11 mouse cellular contexts compared by ENCODE assay signal in the genomic region with DNA sequence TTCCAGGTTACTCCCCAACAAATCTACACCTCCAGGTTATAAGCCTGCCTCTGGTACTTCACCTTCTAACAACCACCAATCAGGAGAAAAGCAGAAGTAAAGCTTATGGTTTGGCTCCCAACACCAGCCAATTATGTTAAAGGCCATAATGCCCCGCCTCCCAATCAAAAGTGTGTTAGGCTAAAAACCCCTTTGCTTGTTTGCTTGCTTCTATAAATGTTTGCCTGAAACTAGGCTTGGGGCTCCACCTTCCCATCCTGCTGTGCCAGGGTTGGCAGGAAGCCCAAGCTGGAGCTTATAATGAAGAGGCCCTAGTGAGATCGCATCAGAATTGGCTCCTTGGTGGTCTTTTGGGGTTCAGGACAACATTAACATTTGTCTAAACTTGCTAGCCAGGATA. TPM values are rescaled to one million over a fixed set of nuclear protein-coding genes. Genes with fewer than 3 reads are reported as not detected.
A peak's percentile ranks its signal among the peaks of the same experiment; 100 is the strongest.
DNase-seq lines count a peak whose midpoint lies in the region; ATAC-seq and TF ChIP-seq lines count a peak whose summit lies in the region.
"Had no signal": no experiment of that assay in that cellular context is flagged by ENCODE, and none has a peak within 500 bp of the region (broad histone marks: within the 10 kb centered on the region; RNA-seq: fewer than 3 reads in every experiment).

No protein-coding gene starts in this region.

- H3K27me3 ChIP-seq in hindbrain, postnatal 0 days (ENCODE audit: insufficient read depth, low read length), result no peaks in the 10 kb centered on the region
- no peaks in the 10 kb centered on the region for H3K27me3 ChIP-seq in hindbrain, embryonic 11.5 days (ENCODE audit: control insufficient read depth, insufficient read depth, low read length)
- H3K27me3 ChIP-seq: liver, embryonic 15.5 days had no signal

- ATAC-seq in CD4-positive, CD25-positive, alpha-beta regulatory T cell, adult 4 months, result no peak
- no peak for ATAC-seq in hindbrain, postnatal 0 days
- ATAC-seq in hindbrain, embryonic 11.5 days (ENCODE audit: low FRiP score), result no peak
- no peak for ATAC-seq in megakaryocyte, adult 5-6 weeks (ENCODE audit: poor library complexity, severe bottlenecking)

- H3K36me3 ChIP-seq in hindbrain, postnatal 0 days (ENCODE audit: insufficient read depth, low read length), result no peaks in the 10 kb centered on the region
- no peaks in the 10 kb centered on the region for H3K36me3 ChIP-seq in hindbrain, embryonic 11.5 days (ENCODE audit: control insufficient read depth, insufficient read depth, low read length)
- H3K36me3 ChIP-seq: forebrain, embryonic 10.5 days; liver, embryonic 15.5 days had no signal

- no peaks in the 10 kb centered on the region for H3K9me3 ChIP-seq in hindbrain, postnatal 0 days (ENCODE audit: low read length)
- H3K9me3 ChIP-seq in hindbrain, embryonic 11.5 days (ENCODE audit: control insufficient read depth, low read length), result no peaks in the 10 kb centered on the region
- H3K9me3 ChIP-seq: forebrain, embryonic 10.5 days; liver, embryonic 15.5 days had no signal

- TF ChIP-seq CTCF in hindbrain, postnatal 0 days (IDR thresholded peaks at IDR 0.05; ENCODE audit: low read depth), result no peak

- DNase-seq in CD4-positive, CD25-positive, alpha-beta regulatory T cell, adult 2 months (ENCODE audit: low read depth, low spot score), result peak; percentile 24
- DNase-seq in hindbrain, postnatal 0 days (ENCODE audit: low spot score), result peak; percentile 12
- no peak for DNase-seq in hindbrain, embryonic 11.5 days (ENCODE audit: low spot score)
- peak; percentile 26 for DNase-seq in urinary bladder, postnatal 14 days (ENCODE audit: low spot score)
- DNase-seq in urinary bladder, adult 2 months (ENCODE audit: low spot score), result no peak
- no peak for DNase-seq in spleen, adult 12 weeks (ENCODE audit: low spot score)
- DNase-seq: layer of hippocampus, postnatal 36 days had no signal

- no peak overlapping the region for H3K4me2 ChIP-seq in hindbrain, postnatal 0 days (ENCODE audit: low read depth, low read length)
- H3K4me2 ChIP-seq in hindbrain, embryonic 11.5 days (replicated peaks; ENCODE audit: low read depth, low read length), result no peak overlapping the region
- H3K4me2 ChIP-seq: liver, embryonic 15.5 days had no signal

- WGBS in hindbrain, postnatal 0 days, result 67% methylated on average over 2 of the region's 2 CpGs
- 92% methylated on average over 2 of the region's 2 CpGs for WGBS in hindbrain, embryonic 11.5 days

- H3K27ac ChIP-seq in hindbrain, postnatal 0 days, result no peak overlapping the region
- no peak overlapping the region for H3K27ac ChIP-seq in hindbrain, embryonic 11.5 days (ENCODE audit: low read depth, low read length)
- H3K27ac ChIP-seq: forebrain, embryonic 10.5 days; liver, embryonic 15.5 days had no signal

- no peak overlapping the region for H3K4me3 ChIP-seq in hindbrain, postnatal 0 days (ENCODE audit: low read length)
- H3K4me3 ChIP-seq in hindbrain, embryonic 11.5 days (ENCODE audit: low read depth, low read length), result no peak overlapping the region
- H3K4me3 ChIP-seq: forebrain, embryonic 10.5 days; liver, embryonic 15.5 days had no signal

- no peak overlapping the region for H3K9ac ChIP-seq in hindbrain, postnatal 0 days (replicated peaks; ENCODE audit: low read length)
- H3K9ac ChIP-seq in hindbrain, embryonic 11.5 days (ENCODE audit: low read depth, low read length), result no peak overlapping the region
- H3K9ac ChIP-seq: liver, embryonic 15.5 days had no signal

- H3K4me1 ChIP-seq in hindbrain, postnatal 0 days (ENCODE audit: insufficient read depth, low read length), result no peaks in the 10 kb centered on the region; the same call in 1 of the 2 replicates
- H3K4me1 ChIP-seq in hindbrain, embryonic 11.5 days (replicated peaks; ENCODE audit: control insufficient read depth, insufficient read depth, low read length), result no peaks in the 10 kb centered on the region

RNA-seq across cellular contexts. Expression of a gene that starts 31.8 kb away (rescaled TPM):
- polyA plus RNA-seq in CD4-positive, CD25-positive, alpha-beta regulatory T cell, adult 4 months (2017; shearing (Covaris generic)), result 1 to 10 TPM in 1 of 2 experiments, under 1 TPM in 1; 0.92 to 1.0 TPM
- 3.7 TPM in 2 replicates for total RNA-seq in hindbrain, postnatal 0 days (2014; rRNA removed)
- polyA plus RNA-seq in hindbrain, postnatal 0 days (2015; fragmentation: Nextera tagmentation; extraction: Ambion mirVana), result 1.2 and 1.4 TPM in 2 replicates
- polyA plus RNA-seq in hindbrain, embryonic 11.5 days (2014; fragmentation: Nextera tagmentation; extraction: Ambion mirVana), result 3.4 and 4.3 TPM in 2 replicates
- polyA plus RNA-seq in urinary bladder, adult 2 months (2012; rRNA removed), result 1.5 and 1.6 TPM in 2 replicates
- total RNA-seq in megakaryocyte, adult 5-6 weeks (2015), result 4.7 and 4.9 TPM in 2 replicates
- total RNA-seq in megakaryocyte, adult 5-6 weeks (2017), result 2.6 and 3.9 TPM in 2 replicates

Comparison
In these comparisons a context has a peak if more than half of its experiments do, and no peak if none do; other contexts are left out.
1. DNase-seq: peak in CD4-positive, CD25-positive, alpha-beta regulatory T cell, adult 2 months (single experiment), hindbrain, postnatal 0 days (single experiment) and urinary bladder, postnatal 14 days (single experiment); none in hindbrain, embryonic 11.5 days (single experiment), urinary bladder, adult 2 months (single experiment) and spleen, adult 12 weeks (single experiment).